ENCODE assay signal across 16 mouse cellular contexts in the genomic region with DNA sequence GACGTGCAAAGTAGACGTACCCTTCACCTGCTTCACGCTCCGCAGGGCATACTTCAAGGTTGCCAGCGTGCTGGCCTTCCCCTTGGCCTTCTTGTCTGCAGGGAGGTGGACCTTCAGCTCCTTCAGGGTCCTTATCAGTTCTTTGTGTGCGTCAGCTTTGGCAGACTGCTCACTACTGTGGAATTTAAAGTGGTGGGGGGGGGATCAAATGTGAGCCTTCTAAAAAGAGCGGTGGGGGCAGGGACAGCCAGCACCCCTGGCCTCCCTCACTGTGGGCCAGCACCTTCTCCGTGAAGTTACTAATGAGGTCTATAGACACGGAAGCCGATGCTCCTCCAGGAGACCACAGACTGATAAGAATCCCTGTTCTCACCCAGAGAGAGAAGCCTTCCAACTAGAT. TPM values are rescaled to one million over a fixed set of nuclear protein-coding genes. Genes with fewer than 3 reads are reported as not detected.
DNase-seq lines count a peak whose midpoint lies in the region; ATAC-seq and TF ChIP-seq lines count a peak whose summit lies in the region.
"Had no signal": no experiment of that assay in that cellular context is flagged by ENCODE, and none has a peak within 500 bp of the region (broad histone marks: within the 10 kb centered on the region; RNA-seq: fewer than 3 reads in every experiment).

No protein-coding gene starts in this region.

- no peak overlapping the region for H3K9ac ChIP-seq in heart, adult 2 months (ENCODE audit: low read depth, low read length)
- peak overlapping the region; percentile 31; the same call in 1 of the 2 replicates for H3K9ac ChIP-seq in heart, embryonic 12.5 days
- no peak overlapping the region for H3K9ac ChIP-seq in intestine, postnatal 0 days (ENCODE audit: low read depth, low read length)
- H3K9ac ChIP-seq: embryonic facial prominence, embryonic 15.5 days; hindbrain, embryonic 13.5 days; liver, embryonic 15.5 days had no signal

- no peak for TF ChIP-seq POLR2A in heart, adult 2 months (IDR thresholded peaks at IDR 0.05; ENCODE audit: insufficient read depth, low read depth, low read length)

- H3K36me3 ChIP-seq in heart, adult 2 months (ENCODE audit: control insufficient read depth, insufficient read depth, low read length) = peaks cover 18% of the 10 kb centered on the region
- peaks cover 26% of the 10 kb centered on the region for H3K36me3 ChIP-seq in heart, embryonic 12.5 days
- peaks cover 56% of the 10 kb centered on the region for H3K36me3 ChIP-seq in intestine, postnatal 0 days (ENCODE audit: control insufficient read depth, insufficient read depth)

- DNase-seq in heart, adult 2 months = no peak
- DNase-seq in heart, postnatal 36 days = no peak
- peak; percentile 64 to 79 for DNase-seq in lung, postnatal 4 days
- DNase-seq in cerebellum, adult 11 months = no peak
- DNase-seq in frontal cortex, postnatal 36 days (ENCODE audit: low spot score in 2 of 2) = no peak
- DNase-seq: gastrocnemius, postnatal 10 days; left cerebral cortex, postnatal 4 days; midbrain, embryonic 14.5 days; right cerebral cortex, adult 18-20 months; thymus, adult 2 months had no signal

- intact Hi-C loops in heart, adult 2 months (cut with DNase I) = no loop called here
- intact Hi-C loops in heart, postnatal 36 days (cut with DNase I) = no loop called here

- H3K4me1 ChIP-seq in heart, adult 2 months (ENCODE audit: control insufficient read depth, insufficient read depth, low read length) = peaks cover 32% of the 10 kb centered on the region
- peaks cover 65% of the 10 kb centered on the region for H3K4me1 ChIP-seq in heart, embryonic 12.5 days (replicated peaks)
- peaks cover 9% of the 10 kb centered on the region for H3K4me1 ChIP-seq in intestine, postnatal 0 days (replicated peaks; ENCODE audit: control insufficient read depth, insufficient read depth, low read length)

- peak overlapping the region; percentile 48 for H3K4me2 ChIP-seq in heart, embryonic 12.5 days
- no peak overlapping the region for H3K4me2 ChIP-seq in intestine, postnatal 0 days (replicated peaks; ENCODE audit: low read depth)
- H3K4me2 ChIP-seq: embryonic facial prominence, embryonic 15.5 days; hindbrain, embryonic 13.5 days; liver, embryonic 15.5 days had no signal

- peaks cover 9% of the 10 kb centered on the region for H3K9me3 ChIP-seq in heart, embryonic 12.5 days (replicated peaks)
- H3K9me3 ChIP-seq in intestine, postnatal 0 days (ENCODE audit: control insufficient read depth) = peaks cover 3% of the 10 kb centered on the region; the same call in 1 of the 2 replicates

- no peak for TF ChIP-seq CTCF in heart, adult 2 months (IDR thresholded peaks at IDR 0.05)
- TF ChIP-seq CTCF in intestine, postnatal 0 days (IDR thresholded peaks at IDR 0.05; ENCODE audit: low read depth) = no peak

- TF ChIP-seq EP300 in heart, adult 2 months (IDR thresholded peaks at IDR 0.05; ENCODE audit: insufficient read depth, low read depth, low read length) = 0 out of 2 replicates have a peak, but pooled peaks have one; percentile 18

- ATAC-seq in heart, embryonic 12.5 days (ENCODE audit: insufficient number of reproducible peaks, low FRiP score) = peak; percentile 55
- no peak; the same call in 1 of the 2 replicates for ATAC-seq in intestine, postnatal 0 days
- ATAC-seq: forebrain, embryonic 14.5 days had no signal

- no peaks in the 10 kb centered on the region for H3K27me3 ChIP-seq in heart, adult 2 months (ENCODE audit: control insufficient read depth, insufficient read depth, low read length)
- H3K27me3 ChIP-seq in heart, embryonic 12.5 days (replicated peaks) = no peaks in the 10 kb centered on the region
- no peaks in the 10 kb centered on the region for H3K27me3 ChIP-seq in intestine, postnatal 0 days (replicated peaks; ENCODE audit: control insufficient read depth, insufficient read depth, low read length)
- H3K27me3 ChIP-seq: embryonic facial prominence, embryonic 15.5 days; hindbrain, embryonic 13.5 days; liver, embryonic 15.5 days had no signal

- H3K4me3 ChIP-seq in heart, adult 2 months = no peak overlapping the region
- no peak overlapping the region for H3K4me3 ChIP-seq in heart, embryonic 12.5 days
- H3K4me3 ChIP-seq in intestine, postnatal 0 days (ENCODE audit: low read depth, low read length) = no peak overlapping the region
- H3K4me3 ChIP-seq: embryonic facial prominence, embryonic 15.5 days; hindbrain, embryonic 13.5 days; liver, embryonic 15.5 days had no signal

- H3K79me2 ChIP-seq in heart, adult 2 months (replicated peaks; ENCODE audit: control insufficient read depth, insufficient read depth, low read length) = no peaks in the 10 kb centered on the region

- WGBS in heart, adult 2 months = 48% methylated on average over 10 of the region's 10 CpGs
- WGBS in heart, embryonic 12.5 days = 16% methylated on average over 10 of the region's 10 CpGs
- 74% methylated on average over 10 of the region's 10 CpGs for WGBS in intestine, postnatal 0 days

- H3K27ac ChIP-seq in heart, adult 2 months = peak overlapping the region; percentile 41
- peak overlapping the region; percentile 85 for H3K27ac ChIP-seq in heart, embryonic 12.5 days (ENCODE audit: poor library complexity, severe bottlenecking)
- peak overlapping the region; percentile 21 for H3K27ac ChIP-seq in intestine, postnatal 0 days (ENCODE audit: low read depth, low read length)
- H3K27ac ChIP-seq: embryonic facial prominence, embryonic 15.5 days; hindbrain, embryonic 13.5 days; liver, embryonic 15.5 days had no signal

RNA-seq across cellular contexts. Expression of a gene that starts 10.4 kb away (rescaled TPM):
- total RNA-seq in heart, adult 2 months (2021) = 10 to 100 TPM in 1 of 2 experiments, 1 to 10 TPM in 1; 3.8 to 13.8 TPM
- polyA plus RNA-seq in heart, adult 2 months (2012; rRNA removed) = 5.3 and 6.3 TPM in 2 replicates
- total RNA-seq in heart, postnatal 36 days (2021) = 10 to 100 TPM in 1 of 2 experiments, 1 to 10 TPM in 1; 7.9 to 13.5 TPM
- polyA plus RNA-seq in heart, embryonic 12.5 days (2016; fragmentation: Nextera tagmentation; extraction: Ambion mirVana) = 3.6 and 4.0 TPM in 2 replicates
- polyA plus RNA-seq in intestine, postnatal 0 days (2015; fragmentation: Nextera tagmentation; extraction: Ambion mirVana) = 7.2 and 7.9 TPM in 2 replicates

RNA-seq across cellular contexts. Expression of a gene that starts 34.9 kb away (rescaled TPM):
- total RNA-seq in heart, adult 2 months (2021) = 10 to 100 TPM; 17.4 to 18.2 TPM
- 23.6 and 25.8 TPM in 2 replicates for polyA plus RNA-seq in heart, adult 2 months (2012; rRNA removed)
- 10 to 100 TPM; 18.0 to 20.1 TPM for total RNA-seq in heart, postnatal 36 days (2021)
- polyA plus RNA-seq in heart, embryonic 12.5 days (2016; fragmentation: Nextera tagmentation; extraction: Ambion mirVana) = 63.6 and 65.4 TPM in 2 replicates
- polyA plus RNA-seq in intestine, postnatal 0 days (2015; fragmentation: Nextera tagmentation; extraction: Ambion mirVana) = 84.1 and 84.8 TPM in 2 replicates

RNA-seq across cellular contexts. Expression of a gene that starts 45.8 kb away (rescaled TPM):
- 1 to 10 TPM; 5.0 to 5.1 TPM for total RNA-seq in heart, adult 2 months (2021)
- polyA plus RNA-seq in heart, adult 2 months (2012; rRNA removed) = 5.0 and 5.3 TPM in 2 replicates
- 1 to 10 TPM; 4.6 to 5.4 TPM for total RNA-seq in heart, postnatal 36 days (2021)
- 4.8 and 6.0 TPM in 2 replicates for polyA plus RNA-seq in heart, embryonic 12.5 days (2016; fragmentation: Nextera tagmentation; extraction: Ambion mirVana)
- polyA plus RNA-seq in intestine, postnatal 0 days (2015; fragmentation: Nextera tagmentation; extraction: Ambion mirVana) = 3.3 and 3.7 TPM in 2 replicates

RNA-seq across cellular contexts. Expression of a gene that starts 50.1 kb away (rescaled TPM):
- 10 to 100 TPM; 47.3 to 49.0 TPM for total RNA-seq in heart, adult 2 months (2021)
- 36.6 and 43.6 TPM in 2 replicates for polyA plus RNA-seq in heart, adult 2 months (2012; rRNA removed)
- 10 to 100 TPM; 47.4 to 51.9 TPM for total RNA-seq in heart, postnatal 36 days (2021)
- 104 and 106 TPM in 2 replicates for polyA plus RNA-seq in heart, embryonic 12.5 days (2016; fragmentation: Nextera tagmentation; extraction: Ambion mirVana)
- 51.2 TPM in 2 replicates for polyA plus RNA-seq in intestine, postnatal 0 days (2015; fragmentation: Nextera tagmentation; extraction: Ambion mirVana)

Comparison
In these comparisons a context has a peak if more than half of its experiments do, and no peak if none do; other contexts are left out.
1. DNase-seq: peak in lung, postnatal 4 days (2 of 2); none in heart, adult 2 months (0 of 2), heart, postnatal 36 days (0 of 2), cerebellum, adult 11 months (single experiment) and frontal cortex, postnatal 36 days (0 of 2).
2. H3K27ac ChIP-seq: peak in every context shown above with its lines; median percentile 85 in heart, embryonic 12.5 days; 41 in heart, adult 2 months; 21 in intestine, postnatal 0 days.